Mouse (Mus musculus) heart, adult 2 months (tissue): ENCODE data around the gene Plekha7. TPM values are rescaled to one million over a fixed set of nuclear protein-coding genes. Genes with fewer than 3 reads are reported as not detected.

Experiments used
- DNase-seq, 2 experiments: peaks; one replicate each; pipeline ENCODE4 v3.0.0; 2021
- H3K27ac ChIP-seq: fragments of 200-600 bp; 2 replicates; pipeline ENCODE4 v1.8.1; 2022
- H3K27me3 ChIP-seq: fragments of 200-500 bp; 2 replicates; pipeline ENCODE4 v1.6.1; 2012; ENCODE audit warnings: mild to moderate bottlenecking, low read length, inconsistent platforms, mixed read lengths; ENCODE audit not compliant: control insufficient read depth, insufficient read depth
- H3K36me3 ChIP-seq: fragments of 200-500 bp; 2 replicates; pipeline ENCODE4 v1.6.1; 2012; ENCODE audit warnings: low read length, inconsistent platforms; ENCODE audit not compliant: control insufficient read depth, insufficient read depth
- H3K4me1 ChIP-seq: fragments of 200-500 bp; 2 replicates; pipeline ENCODE4 v1.6.1; 2011; ENCODE audit warnings: low read length; ENCODE audit not compliant: control insufficient read depth, insufficient read depth
- H3K4me3 ChIP-seq: fragments of 200-600 bp; 2 replicates; pipeline ENCODE4 v1.8.1; 2022
- H3K79me2 ChIP-seq: fragments of 200-500 bp; replicated peaks from 2 replicates; pipeline ENCODE4 v1.6.1; 2012; ENCODE audit warnings: mild to moderate bottlenecking, inconsistent platforms, low read length, moderate library complexity, mixed read lengths; ENCODE audit not compliant: control insufficient read depth, insufficient read depth
- H3K9ac ChIP-seq: fragments of 200-500 bp; 2 replicates; pipeline ENCODE4 v1.6.1; 2012; ENCODE audit warnings: low read depth, mild to moderate bottlenecking, control low read depth, inconsistent platforms, low read length, mixed read lengths
- CTCF ChIP-seq: fragments of 200-600 bp; IDR thresholded peaks from 2 replicates; pipeline ENCODE4 v1.8.1; 2022; ENCODE audit warnings: antibody characterized with exemption, mild to moderate bottlenecking, moderate library complexity
- EP300 ChIP-seq: fragments of 200-500 bp; IDR thresholded peaks from 2 replicates; pipeline ENCODE4 v1.6.1; 2011; ENCODE audit warnings: low read depth, low read length, control low read depth; ENCODE audit not compliant: insufficient read depth
- POLR2A ChIP-seq: fragments of 200-500 bp; IDR thresholded peaks from 2 replicates; pipeline ENCODE4 v1.6.1; 2011; ENCODE audit warnings: mild to moderate bottlenecking, low read depth, low read length, control low read depth; ENCODE audit not compliant: insufficient read depth
- WGBS: fragments of 180-500 bp; shearing (Covaris S2); methylation state at CpG from one replicate; pipeline ENCODE4 v1.1.7; 2018; 5-methylcytosine and 5-hydroxymethylcytosine counted together
- intact Hi-C: fragments of 180-260 bp; cut with DNase I; formaldehyde crosslinking; loops from one replicate; pipeline ENCODE4 v1.15.1; 2025
- polyA plus RNA-seq: library from polyadenylated mRNA; depleted of rRNA; stranded (reverse); fragments of >200 nt; gene quantifications from 2 replicates; pipeline ENCODE4 v1.2.3, GENCODE M21; 2012
- total RNA-seq, 2 experiments: library from RNA; stranded (reverse); gene quantifications; 2 replicates each; pipeline ENCODE4 v1.2.3; 2021

The Plekha7 gene
- total and polyA plus RNA-seq, 3 experiments, result 4.5 to 13.7 (median 6.3) TPM

DNA sequence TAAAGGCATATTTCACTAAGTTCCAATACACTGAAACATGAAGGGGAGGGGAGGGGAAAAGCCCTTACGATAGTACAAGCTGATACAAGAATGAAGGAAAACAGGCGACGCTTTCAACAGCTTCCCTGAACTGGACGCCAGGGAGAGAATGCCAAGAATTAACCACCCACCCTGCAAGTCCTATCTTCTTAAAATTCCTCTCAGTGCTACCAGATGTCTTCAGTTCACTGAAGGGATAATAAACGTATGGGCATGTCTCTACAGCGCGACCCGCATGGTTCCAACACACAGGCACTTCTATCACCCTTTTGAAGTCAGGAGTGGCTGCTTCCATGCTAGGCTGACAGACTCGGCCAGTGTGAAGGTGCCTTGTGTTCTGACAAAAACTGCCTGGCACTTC is 118.5 kb downstream of the Plekha7 start:
- no peaks in the 10 kb centered on the region for H3K4me1 ChIP-seq
- H3K36me3 ChIP-seq, result no peaks in the 10 kb centered on the region
- no peaks in the 10 kb centered on the region for H3K27me3 ChIP-seq
- DNase-seq, result no peak
- no peak overlapping the region for H3K27ac ChIP-seq
- intact Hi-C loops, result no loop called here
- 50% methylated on average over 9 of the region's 9 CpGs for WGBS
- TF ChIP-seq CTCF (no peak), EP300 (no peak), POLR2A (no peak)
- H3K4me3 ChIP-seq, result no peak overlapping the region
- no peaks in the 10 kb centered on the region for H3K79me2 ChIP-seq
- no peak overlapping the region for H3K9ac ChIP-seq

- TF ChIP-seq POLR2A, result no peak
- no peak for TF ChIP-seq CTCF
- TF ChIP-seq EP300, result no peak
- no peaks in the 10 kb centered on the region for H3K4me1 ChIP-seq
These were observed 119.8 kb downstream of the Plekha7 start for GRCm38 (mm10) chr7:116188391-116188790.

GRCm38 (mm10) chr7:116187521-116187920 is 120.7 kb downstream of the Plekha7 start:
- no peak overlapping the region for H3K27ac ChIP-seq
- TF ChIP-seq CTCF (no peak), EP300 (no peak), POLR2A (no peak)
- 68% methylated on average over 3 of the region's 3 CpGs for WGBS
- DNase-seq, result no peak
- intact Hi-C loops, result no loop called here
- H3K79me2 ChIP-seq, result no peaks in the 10 kb centered on the region
- H3K4me1 ChIP-seq, result peaks cover 2% of the 10 kb centered on the region; the same call in 1 of the 2 replicates
- no peaks in the 10 kb centered on the region for H3K27me3 ChIP-seq
- H3K9ac ChIP-seq, result no peak overlapping the region
- H3K4me3 ChIP-seq, result no peak overlapping the region
- no peaks in the 10 kb centered on the region for H3K36me3 ChIP-seq

More at GRCm38 (mm10) chr7:116188391-116188790, 119.8 kb downstream of the Plekha7 start:
- Histone ChIP-seq H3K27ac (no peak overlapping the region), H3K36me3 (no peaks in the 10 kb centered on the region), H3K79me2 (no peaks in the 10 kb centered on the region), H3K9ac (no peak overlapping the region), H3K4me3 (no peak overlapping the region), H3K27me3 (no peaks in the 10 kb centered on the region)
- no peak for DNase-seq
- intact Hi-C loops, result no loop called here
- WGBS, result 79% methylated on average over 5 of the region's 5 CpGs

DNA sequence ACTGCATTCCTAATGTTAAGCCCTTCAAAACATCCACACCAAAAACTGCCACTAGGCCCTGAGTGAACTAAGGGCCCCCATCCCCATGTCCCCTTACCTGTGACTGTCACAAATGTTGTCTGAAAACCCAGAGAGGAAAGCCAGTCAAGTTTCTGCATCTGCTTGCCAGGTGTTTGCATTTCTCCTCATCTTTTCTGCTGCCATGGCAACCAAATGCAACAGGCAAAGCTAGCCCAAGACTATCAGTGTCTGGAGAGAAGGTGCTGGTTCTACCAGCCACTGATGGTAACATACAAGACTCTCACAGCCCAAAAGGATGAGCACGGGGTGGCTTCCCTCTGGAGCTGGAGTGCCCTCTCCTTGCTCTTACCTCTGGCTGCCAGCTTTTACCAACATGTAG is 121.3 kb downstream of the Plekha7 start:
- intact Hi-C loops, result no loop called here
- Histone ChIP-seq H3K9ac (no peak overlapping the region), H3K27ac (no peak overlapping the region), H3K27me3 (no peaks in the 10 kb centered on the region), H3K79me2 (no peaks in the 10 kb centered on the region), H3K4me1 (peaks cover 2% of the 10 kb centered on the region; the same call in 1 of the 2 replicates), H3K36me3 (no peaks in the 10 kb centered on the region), H3K4me3 (no peak overlapping the region)
- TF ChIP-seq POLR2A (no peak), CTCF (no peak), EP300 (no peak)
- WGBS, result 93% methylated on average over 1 of the region's 1 CpGs
- no peak for DNase-seq

DNA sequence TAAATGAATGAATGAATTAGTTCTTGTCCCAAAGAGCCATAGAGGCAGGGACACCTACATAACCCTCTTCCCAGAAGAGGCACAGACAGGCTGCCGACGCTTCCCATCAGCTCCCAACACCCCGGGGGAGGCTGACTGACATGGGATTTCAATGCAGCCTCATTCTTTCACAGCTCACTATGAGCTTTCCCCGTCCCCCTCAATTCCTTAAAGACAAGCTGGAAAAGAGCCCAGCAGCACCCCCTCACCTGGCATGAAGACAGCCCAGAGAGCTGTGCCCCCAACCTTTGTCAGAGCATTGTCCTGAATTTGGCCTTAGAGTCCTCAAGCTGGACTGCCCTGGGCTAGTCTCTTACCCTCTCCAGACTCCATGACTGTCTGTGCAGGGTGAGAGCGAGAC is 122.0 kb downstream of the Plekha7 start:
- TF ChIP-seq CTCF, result no peak
- no peak for TF ChIP-seq EP300
- TF ChIP-seq POLR2A, result no peak
- H3K4me1 ChIP-seq, result peaks cover 2% of the 10 kb centered on the region; the same call in 1 of the 2 replicates
- 66% methylated on average over 5 of the region's 5 CpGs for WGBS
- intact Hi-C loops, result no loop called here
- H3K4me3 ChIP-seq, result no peak overlapping the region
- H3K79me2 ChIP-seq, result no peaks in the 10 kb centered on the region
- H3K36me3 ChIP-seq, result no peaks in the 10 kb centered on the region
- DNase-seq, result no peak
- no peak overlapping the region for H3K9ac ChIP-seq
- H3K27me3 ChIP-seq, result no peaks in the 10 kb centered on the region
- no peak overlapping the region for H3K27ac ChIP-seq

DNA sequence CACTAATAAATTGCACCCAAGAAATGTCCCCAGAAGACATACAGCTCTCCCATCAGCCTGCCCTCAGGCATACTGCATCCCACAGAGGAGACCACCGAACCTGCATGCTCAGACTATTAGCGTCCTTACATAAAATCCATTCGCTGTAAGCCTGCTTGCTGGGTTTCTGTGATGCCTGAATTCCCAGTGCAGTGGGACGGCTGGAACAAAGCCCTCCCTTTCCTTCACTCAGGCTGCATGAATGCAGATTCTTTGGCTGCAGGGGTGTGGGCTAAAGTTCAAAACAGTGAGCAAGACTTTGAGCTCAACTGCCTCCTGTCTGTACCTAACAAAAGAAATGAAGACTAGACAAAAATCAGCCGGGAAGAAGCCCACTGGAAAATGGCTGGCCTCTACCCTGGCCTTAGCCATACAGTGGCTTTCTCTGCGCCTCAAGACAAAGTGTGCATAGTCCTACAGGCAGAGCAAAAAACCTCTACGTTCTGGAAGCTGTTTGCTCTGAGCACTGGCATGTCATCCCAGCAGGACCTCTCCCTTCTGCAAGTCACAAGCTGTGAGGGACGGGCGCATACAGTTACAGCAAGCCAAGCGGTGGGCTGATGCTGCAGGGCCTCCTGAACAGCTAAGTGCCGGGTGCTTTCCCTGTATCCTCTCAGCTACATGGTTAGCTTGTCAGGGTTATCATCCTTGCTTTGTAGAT is 123.7 kb downstream of the Plekha7 start:
- no peak for TF ChIP-seq CTCF
- no peak for TF ChIP-seq POLR2A
- no peak for TF ChIP-seq EP300
- no peak for DNase-seq
- H3K79me2 ChIP-seq, result no peaks in the 10 kb centered on the region
- H3K4me3 ChIP-seq, result no peak overlapping the region
- H3K36me3 ChIP-seq, result no peaks in the 10 kb centered on the region
- H3K9ac ChIP-seq, result no peak overlapping the region
- intact Hi-C loops, result no loop called here
- no peak overlapping the region for H3K27ac ChIP-seq
- H3K27me3 ChIP-seq, result no peaks in the 10 kb centered on the region
- H3K4me1 ChIP-seq, result peaks cover 2% of the 10 kb centered on the region; the same call in 1 of the 2 replicates
- WGBS, result 69% methylated on average over 11 of the region's 11 CpGs
